Mouse (Mus musculus) heart, embryonic 16.5 days (tissue): ENCODE measurements around the gene Sorl1. TPM values are rescaled to one million over a fixed set of nuclear protein-coding genes. Genes with fewer than 3 reads are reported as not detected.
"Not testable (repeated sequence)": the region's sequence is repeated elsewhere in the genome, so short reads cannot be mapped to it uniquely, and the experiment has no call there.

Source experiments
- ATAC-seq: fragments of 200-750 bp; cut with Nextera tagmentation; replicated peaks from 2 replicates; pipeline ENCODE4 v1.8.0; 2017; ENCODE audit warnings: moderate number of reproducible peaks; ENCODE audit not compliant: insufficient read depth, low FRiP score; ENCODE audit errors: extremely low read depth
- H3K27ac ChIP-seq: fragments of 300-500 bp; sonication (generic); 2 replicates; pipeline ENCODE4 v1.5.1; 2014; ENCODE audit warnings: mild to moderate bottlenecking, low read length, control low read depth, moderate library complexity
- H3K27me3 ChIP-seq: fragments of 300-500 bp; sonication (generic); 2 replicates; pipeline ENCODE4 v1.6.1; 2014; ENCODE audit warnings: low read length, mixed read lengths; ENCODE audit not compliant: control insufficient read depth, insufficient read depth
- H3K36me3 ChIP-seq: fragments of 300-500 bp; sonication (generic); 2 replicates; pipeline ENCODE4 v1.6.1; 2014; ENCODE audit not compliant: control insufficient read depth, insufficient read depth
- H3K4me1 ChIP-seq: fragments of 300-500 bp; sonication (generic); 2 replicates; pipeline ENCODE4 v1.6.1; 2014; ENCODE audit warnings: low read length, mixed read lengths; ENCODE audit not compliant: control insufficient read depth, insufficient read depth
- H3K4me2 ChIP-seq: fragments of 300-500 bp; sonication (generic); 2 replicates; pipeline ENCODE4 v1.6.1; 2014; ENCODE audit warnings: low read depth, mild to moderate bottlenecking, control low read depth, low read length
- H3K4me3 ChIP-seq: fragments of 300-500 bp; sonication (generic); 2 replicates; pipeline ENCODE4 v1.5.1; 2014; ENCODE audit warnings: mild to moderate bottlenecking, control low read depth, low read length
- H3K9ac ChIP-seq: fragments of 300-500 bp; sonication (generic); 2 replicates; pipeline ENCODE4 v1.6.1; 2014; ENCODE audit warnings: low read length, control low read depth
- H3K9me3 ChIP-seq: fragments of 300-500 bp; sonication (generic); replicated peaks from 2 replicates; pipeline ENCODE4 v1.6.1; 2016; ENCODE audit warnings: low read length; ENCODE audit not compliant: control insufficient read depth
- WGBS: fragments of 180-500 bp; shearing (Covaris S2); extraction: QIAGEN DNeasy Blood & Tissue Kit; methylation state at CpG from one replicate; pipeline ENCODE4 v1.1.7; 2014; 5-methylcytosine and 5-hydroxymethylcytosine counted together
- polyA plus RNA-seq: library from polyadenylated mRNA; unstranded; fragments of >200 nt; fragmentation: Nextera tagmentation; extraction: Ambion mirVana; gene quantifications from 2 replicates; pipeline ENCODE4 v1.2.1, GENCODE M21; 2015

Sorl1 gene
- polyA plus RNA-seq, 1 experiment from 2014 or later: 2.2 TPM

- Histone ChIP-seq H3K36me3 (no peaks in the 10 kb centered on the region), H3K4me1 (no peaks in the 10 kb centered on the region), H3K4me2 (no peak overlapping the region), H3K4me3 (no peak overlapping the region), H3K27ac (no peak overlapping the region), H3K27me3 (no peaks in the 10 kb centered on the region), H3K9me3 (peaks cover 2% of the 10 kb centered on the region; the same call in 1 of the 2 replicates), H3K9ac (no peak overlapping the region)
- 55% methylated on average over 4 of the region's 4 CpGs for WGBS
- no peak for ATAC-seq
These were observed 52.1 kb downstream of the Sorl1 start for GRCm38 (mm10) chr9:42072010-42072409.

GRCm38 (mm10) chr9:42070856-42071255 lies 53.2 kb downstream of the Sorl1 start:
- Histone ChIP-seq H3K27me3 (no peaks in the 10 kb centered on the region), H3K9me3 (no peaks in the 10 kb centered on the region), H3K4me2 (no peak overlapping the region), H3K4me1 (no peaks in the 10 kb centered on the region), H3K9ac (no peak overlapping the region), H3K36me3 (no peaks in the 10 kb centered on the region), H3K4me3 (no peak overlapping the region), H3K27ac (no peak overlapping the region)
- ATAC-seq: no peak
- WGBS: 91% methylated on average over 6 of the region's 6 CpGs

- Histone ChIP-seq H3K9ac (no peak overlapping the region), H3K27me3 (no peaks in the 10 kb centered on the region), H3K36me3 (no peaks in the 10 kb centered on the region), H3K4me2 (no peak overlapping the region), H3K4me3 (no peak overlapping the region), H3K27ac (no peak overlapping the region), H3K9me3 (no peaks in the 10 kb centered on the region), H3K4me1 (no peaks in the 10 kb centered on the region)
- ATAC-seq: no peak
- WGBS: 82% methylated on average over 5 of the region's 5 CpGs
These were observed 54.6 kb downstream of the Sorl1 start for GRCm38 (mm10) chr9:42069471-42069870.

- 81% methylated on average over 9 of the region's 9 CpGs for WGBS
- H3K27ac ChIP-seq: no peak overlapping the region
- no peak overlapping the region for H3K4me3 ChIP-seq
- ATAC-seq: no peak
- no peaks in the 10 kb centered on the region for H3K9me3 ChIP-seq
- H3K4me2 ChIP-seq: no peak overlapping the region
- H3K27me3 ChIP-seq: no peaks in the 10 kb centered on the region
- H3K9ac ChIP-seq: no peak overlapping the region
- no peaks in the 10 kb centered on the region for H3K36me3 ChIP-seq
- no peaks in the 10 kb centered on the region for H3K4me1 ChIP-seq
These were observed 56.1 kb downstream of the Sorl1 start for GRCm38 (mm10) chr9:42067950-42068349.

GRCm38 (mm10) chr9:42065756-42066155 lies 58.3 kb downstream of the Sorl1 start:
- H3K27ac ChIP-seq: no peak overlapping the region

GRCm38 (mm10) chr9:42063391-42063790 lies 60.7 kb downstream of the Sorl1 start:
- H3K9me3 ChIP-seq: no peaks in the 10 kb centered on the region
- H3K4me3 ChIP-seq: no peak overlapping the region
- H3K9ac ChIP-seq: no peak overlapping the region
- no peak for ATAC-seq
- no peaks in the 10 kb centered on the region for H3K36me3 ChIP-seq
- H3K27ac ChIP-seq: no peak overlapping the region
- H3K4me2 ChIP-seq: no peak overlapping the region
- WGBS: 77% methylated on average over 4 of the region's 4 CpGs
- no peaks in the 10 kb centered on the region for H3K27me3 ChIP-seq
- no peaks in the 10 kb centered on the region for H3K4me1 ChIP-seq

More at GRCm38 (mm10) chr9:42065756-42066155, 58.3 kb downstream of the Sorl1 start:
- no peaks in the 10 kb centered on the region for H3K27me3 ChIP-seq
- H3K4me3 ChIP-seq: no peak overlapping the region
- no peaks in the 10 kb centered on the region for H3K36me3 ChIP-seq
- 90% methylated on average over 1 of the region's 1 CpGs for WGBS
- H3K4me1 ChIP-seq: no peaks in the 10 kb centered on the region
- H3K9ac ChIP-seq: no peak overlapping the region
- no peak for ATAC-seq
- H3K4me2 ChIP-seq: no peak overlapping the region
- no peaks in the 10 kb centered on the region for H3K9me3 ChIP-seq

GRCm38 (mm10) chr9:42062269-42062668 lies 61.8 kb downstream of the Sorl1 start:
- Histone ChIP-seq H3K27ac (no peak overlapping the region), H3K36me3 (no peaks in the 10 kb centered on the region), H3K27me3 (no peaks in the 10 kb centered on the region), H3K9me3 (no peaks in the 10 kb centered on the region), H3K4me1 (no peaks in the 10 kb centered on the region), H3K9ac (no peak overlapping the region), H3K4me3 (no peak overlapping the region), H3K4me2 (no peak overlapping the region)
- 85% methylated on average over 8 of the region's 8 CpGs for WGBS
- ATAC-seq: no peak

- not testable (repeated sequence) for H3K9ac ChIP-seq, H3K4me3 ChIP-seq, H3K9me3 ChIP-seq, ATAC-seq, H3K27ac ChIP-seq, H3K4me2 ChIP-seq, H3K36me3 ChIP-seq, H3K27me3 ChIP-seq, H3K4me1 ChIP-seq
- 90% methylated on average over 2 of the region's 2 CpGs for WGBS
These were observed 65.1 kb downstream of the Sorl1 start for GRCm38 (mm10) chr9:42059006-42059405.

- Histone ChIP-seq H3K27me3 (no peaks in the 10 kb centered on the region), H3K27ac (no peak overlapping the region), H3K36me3 (no peaks in the 10 kb centered on the region), H3K9ac (no peak overlapping the region), H3K9me3 (no peaks in the 10 kb centered on the region), H3K4me3 (no peak overlapping the region), H3K4me2 (no peak overlapping the region), H3K4me1 (no peaks in the 10 kb centered on the region)
- WGBS: 79% methylated on average over 5 of the region's 5 CpGs
- ATAC-seq: no peak
These were observed 67.5 kb downstream of the Sorl1 start for GRCm38 (mm10) chr9:42056591-42056990.

- ATAC-seq: no peak
- H3K27me3 ChIP-seq: no peaks in the 10 kb centered on the region
- WGBS: 80% methylated on average over 4 of the region's 4 CpGs
- H3K4me3 ChIP-seq: no peak overlapping the region
- H3K9ac ChIP-seq: no peak overlapping the region
- H3K4me1 ChIP-seq: no peaks in the 10 kb centered on the region
- H3K36me3 ChIP-seq: no peaks in the 10 kb centered on the region
- H3K4me2 ChIP-seq: no peak overlapping the region
- H3K27ac ChIP-seq: no peak overlapping the region
- H3K9me3 ChIP-seq: 0 out of 2 replicates have a peak, but pooled peaks cover 1% of the 10 kb centered on the region
These were observed 68.7 kb downstream of the Sorl1 start for GRCm38 (mm10) chr9:42055378-42055777.
